In genomic region chr10:70169044-70169443, GRCm38 (mm10) we compare ENCODE assay signal across 10 mouse cellular contexts. TPM values are rescaled to one million over a fixed set of nuclear protein-coding genes. Genes with fewer than 3 reads are reported as not detected.
DNase-seq lines count a peak whose midpoint lies in the region; ATAC-seq and TF ChIP-seq lines count a peak whose summit lies in the region.
"Had no signal": no experiment of that assay in that cellular context is flagged by ENCODE, and none has a peak within 500 bp of the region (broad histone marks: within the 10 kb centered on the region; RNA-seq: fewer than 3 reads in every experiment).

No protein-coding gene starts in this region.

- no peak overlapping the region for H3K4me3 ChIP-seq in heart, postnatal 0 days (ENCODE audit: low read depth, low read length)
- no peak overlapping the region for H3K4me3 ChIP-seq in intestine, postnatal 0 days (ENCODE audit: low read depth, low read length)
- H3K4me3 ChIP-seq: limb, embryonic 13.5 days; megakaryocyte, embryonic 14.5 days had no signal

- H3K4me2 ChIP-seq in heart, postnatal 0 days (ENCODE audit: low read depth, low read length) = peak overlapping the region; percentile 37
- H3K4me2 ChIP-seq in intestine, postnatal 0 days (replicated peaks; ENCODE audit: low read depth) = no peak overlapping the region
- H3K4me2 ChIP-seq: limb, embryonic 13.5 days had no signal

- H3K27ac ChIP-seq in heart, postnatal 0 days (ENCODE audit: low read depth) = peak overlapping the region; percentile 57
- no peak overlapping the region for H3K27ac ChIP-seq in intestine, postnatal 0 days (ENCODE audit: low read depth, low read length)
- H3K27ac ChIP-seq: limb, embryonic 13.5 days had no signal

- TF ChIP-seq CTCF in heart, postnatal 0 days (IDR thresholded peaks at IDR 0.05; ENCODE audit: low read depth) = no peak
- no peak for TF ChIP-seq CTCF in intestine, postnatal 0 days (IDR thresholded peaks at IDR 0.05; ENCODE audit: low read depth)

- peaks cover 10% of the 10 kb centered on the region; the same call in 1 of the 2 replicates for H3K4me1 ChIP-seq in heart, postnatal 0 days (ENCODE audit: control insufficient read depth, insufficient read depth)
- H3K4me1 ChIP-seq in intestine, postnatal 0 days (replicated peaks; ENCODE audit: control insufficient read depth, insufficient read depth, low read length) = no peaks in the 10 kb centered on the region

- H3K27me3 ChIP-seq in heart, postnatal 0 days (ENCODE audit: control insufficient read depth, insufficient read depth, low read length) = no peaks in the 10 kb centered on the region
- no peaks in the 10 kb centered on the region for H3K27me3 ChIP-seq in intestine, postnatal 0 days (replicated peaks; ENCODE audit: control insufficient read depth, insufficient read depth, low read length)
- H3K27me3 ChIP-seq: limb, embryonic 13.5 days; megakaryocyte, embryonic 14.5 days had no signal

- no peaks in the 10 kb centered on the region for H3K9me3 ChIP-seq in heart, postnatal 0 days (replicated peaks; ENCODE audit: control insufficient read depth, low read length)
- H3K9me3 ChIP-seq in intestine, postnatal 0 days (ENCODE audit: control insufficient read depth) = no peaks in the 10 kb centered on the region
- H3K9me3 ChIP-seq: limb, embryonic 13.5 days; megakaryocyte, embryonic 14.5 days had no signal

- peak; percentile 74 for TF ChIP-seq EP300 in heart, postnatal 0 days (IDR thresholded peaks at IDR 0.05; ENCODE audit: low read depth)

- DNase-seq in left cerebral cortex, adult 18-20 months (ENCODE audit: low spot score in 2 of 2) = peak; percentile 56 to 58
- no peak for DNase-seq in left cerebral cortex, adult 11 months (ENCODE audit: low spot score)
- DNase-seq in heart, postnatal 0 days (ENCODE audit: low spot score) = peak; percentile 78
- DNase-seq in layer of hippocampus, postnatal 14 days (ENCODE audit: low spot score in 2 of 2) = peak; percentile 31 to 46
- DNase-seq in right cerebral cortex, postnatal 25 days = peak; percentile 55
- no peak for DNase-seq in spleen, adult 12 weeks (ENCODE audit: low spot score)

- no peak overlapping the region for H3K9ac ChIP-seq in heart, postnatal 0 days (replicated peaks; ENCODE audit: low read depth, low read length)
- H3K9ac ChIP-seq in intestine, postnatal 0 days (ENCODE audit: low read depth, low read length) = no peak overlapping the region
- H3K9ac ChIP-seq: limb, embryonic 13.5 days had no signal

- peak; percentile 86 for ATAC-seq in heart, postnatal 0 days (ENCODE audit: insufficient read depth, low read depth)
- no peak for ATAC-seq in intestine, postnatal 0 days

- WGBS in heart, postnatal 0 days = 37% methylated on average over 18 of the region's 18 CpGs
- 87% methylated on average over 18 of the region's 18 CpGs for WGBS in intestine, postnatal 0 days

- peaks cover 45% of the 10 kb centered on the region for H3K36me3 ChIP-seq in heart, postnatal 0 days (replicated peaks; ENCODE audit: control insufficient read depth, insufficient read depth, low read length)
- H3K36me3 ChIP-seq in intestine, postnatal 0 days (ENCODE audit: control insufficient read depth, insufficient read depth) = peaks cover 47% of the 10 kb centered on the region

RNA-seq across cellular contexts. Expression of gene Mrln, which starts 35.4 kb away (rescaled TPM):
- not detected for total RNA-seq in left cerebral cortex, adult 18-20 months (2021)
- not detected in 2 replicates for total RNA-seq in heart, postnatal 0 days (2014; rRNA removed; ENCODE audit: low replicate concordance)
- 0.51 TPM in 1 of 2 replicates, not detected in the other for polyA plus RNA-seq in heart, postnatal 0 days (2015; fragmentation: Nextera tagmentation; extraction: Ambion mirVana)
- total RNA-seq in layer of hippocampus, postnatal 14 days (2021) = 1 to 10 TPM in 1 of 2 experiments, not detected in 1; 1.5 TPM
- polyA plus RNA-seq in intestine, postnatal 0 days (2015; fragmentation: Nextera tagmentation; extraction: Ambion mirVana) = not detected in 2 replicates
- polyA plus RNA-seq: small intestine, adult 2 months had no signal

Comparison
In these comparisons a context has a peak if more than half of its experiments do, and no peak if none do; other contexts are left out.
1. DNase-seq: peak in left cerebral cortex, adult 18-20 months (2 of 2), heart, postnatal 0 days (single experiment), layer of hippocampus, postnatal 14 days (2 of 2) and right cerebral cortex, postnatal 25 days (single experiment); none in left cerebral cortex, adult 11 months (single experiment) and spleen, adult 12 weeks (single experiment).